In the genomic region with DNA sequence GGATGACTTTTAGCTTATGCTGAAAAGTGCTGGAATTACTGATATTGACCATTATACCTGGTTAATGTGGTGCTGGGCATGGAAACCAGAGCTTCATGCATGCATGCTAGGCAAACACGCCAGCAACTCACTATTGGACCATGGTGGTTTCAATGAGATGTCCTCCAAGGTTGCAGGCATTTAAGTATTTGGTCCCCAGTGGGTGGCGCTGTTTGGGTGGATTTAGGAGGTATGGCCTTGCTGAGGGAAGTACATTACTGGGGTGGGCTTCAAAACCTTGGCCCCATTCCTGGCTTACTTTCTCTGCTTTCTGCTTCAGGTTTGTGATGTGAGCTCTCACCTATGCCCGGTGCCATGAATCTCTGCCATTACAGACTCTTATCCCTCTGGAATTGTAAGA, we compare ENCODE assay signal across 13 mouse cellular contexts. TPM values are rescaled to one million over a fixed set of nuclear protein-coding genes. Genes with fewer than 3 reads are reported as not detected.
A peak's percentile ranks its signal among the peaks of the same experiment; 100 is the strongest.
DNase-seq lines count a peak whose midpoint lies in the region; TF ChIP-seq lines count a peak whose summit lies in the region.
"Had no signal": no experiment of that assay in that cellular context is flagged by ENCODE, and none has a peak within 500 bp of the region (broad histone marks: within the 10 kb centered on the region; RNA-seq: fewer than 3 reads in every experiment).

No protein-coding gene starts in this region.

- H3K27ac ChIP-seq in thymus, adult 2 months (ENCODE audit: control insufficient read depth, insufficient read depth, low read length): no peak overlapping the region
- H3K27ac ChIP-seq in heart, embryonic 10.5 days: no peak overlapping the region
- H3K27ac ChIP-seq: hindbrain, embryonic 15.5 days; midbrain, embryonic 15.5 days had no signal

- WGBS in thymus, adult 2 months: 90% methylated on average over 3 of the region's 3 CpGs
- 63% methylated on average over 3 of the region's 3 CpGs for WGBS in heart, embryonic 10.5 days

- H3K27me3 ChIP-seq in thymus, adult 2 months (ENCODE audit: control insufficient read depth, insufficient read depth, low read length): no peaks in the 10 kb centered on the region
- H3K27me3 ChIP-seq in heart, embryonic 10.5 days (ENCODE audit: insufficient read depth, poor library complexity, severe bottlenecking): peaks cover 48% of the 10 kb centered on the region
- H3K27me3 ChIP-seq: hindbrain, embryonic 15.5 days; midbrain, embryonic 15.5 days had no signal

- DNase-seq in kidney, adult 9 months: peak; percentile 6
- DNase-seq in kidney, adult 18-20 months: no peak
- peak; percentile 2 for DNase-seq in thymus, adult 2 months
- no peak for DNase-seq in thymus, adult 18-20 months
- DNase-seq in R1 (ENCODE audit: low read depth, low spot score): peak; percentile 18
- no peak for DNase-seq in right cerebral cortex, adult 2 months (ENCODE audit: low spot score in 2 of 2)
- no peak for DNase-seq in heart, embryonic 10.5 days (ENCODE audit: low spot score)
- DNase-seq: cerebellum, adult 2 months; heart, adult 18-20 months; heart, postnatal 10 days; lung, postnatal 36 days had no signal

- no peak for TF ChIP-seq POLR2A in thymus, adult 2 months (IDR thresholded peaks at IDR 0.05; ENCODE audit: control insufficient read depth, extremely low read depth, insufficient read depth, low read length, poor library complexity)

- no peaks in the 10 kb centered on the region for H3K9me3 ChIP-seq in heart, embryonic 10.5 days
- H3K9me3 ChIP-seq: hindbrain, embryonic 15.5 days; midbrain, embryonic 15.5 days had no signal

- H3K4me3 ChIP-seq in thymus, adult 2 months (ENCODE audit: control insufficient read depth, insufficient read depth, low read length): no peak overlapping the region
- no peak overlapping the region for H3K4me3 ChIP-seq in heart, embryonic 10.5 days
- H3K4me3 ChIP-seq: hindbrain, embryonic 15.5 days; midbrain, embryonic 15.5 days had no signal

- no peaks in the 10 kb centered on the region for H3K4me1 ChIP-seq in thymus, adult 2 months (replicated peaks; ENCODE audit: control insufficient read depth, insufficient read depth, low read length)
- no peaks in the 10 kb centered on the region for H3K4me1 ChIP-seq in heart, embryonic 10.5 days
- H3K4me1 ChIP-seq: hindbrain, embryonic 15.5 days had no signal

- no peaks in the 10 kb centered on the region for H3K36me3 ChIP-seq in thymus, adult 2 months (ENCODE audit: control insufficient read depth, insufficient read depth, low read length)
- H3K36me3 ChIP-seq in heart, embryonic 10.5 days: no peaks in the 10 kb centered on the region
- H3K36me3 ChIP-seq: hindbrain, embryonic 15.5 days; midbrain, embryonic 15.5 days had no signal

- TF ChIP-seq CTCF in thymus, adult 2 months (IDR thresholded peaks at IDR 0.05; ENCODE audit: borderline replicate concordance, control insufficient read depth, extremely low read depth, insufficient read depth, low read length, poor library complexity): no peak

RNA-seq across cellular contexts. Expression of gene Hmgb3, which starts 23.1 kb away (rescaled TPM):
- 17.4 and 22.6 TPM in 2 replicates for polyA plus RNA-seq in thymus, adult 2 months (2012; rRNA removed)
- 239 and 351 TPM in 2 replicates for polyA plus RNA-seq in heart, embryonic 10.5 days (2016; fragmentation: Nextera tagmentation; extraction: Ambion mirVana)

RNA-seq across cellular contexts. Expression of gene Cd99l2, which starts 40.0 kb away (rescaled TPM):
- 11.4 and 13.8 TPM in 2 replicates for polyA plus RNA-seq in thymus, adult 2 months (2012; rRNA removed)
- 23.9 and 28.8 TPM in 2 replicates for polyA plus RNA-seq in heart, embryonic 10.5 days (2016; fragmentation: Nextera tagmentation; extraction: Ambion mirVana)

Comparison
In these comparisons a context has a peak if more than half of its experiments do, and no peak if none do; other contexts are left out.
1. DNase-seq: peak in kidney, adult 9 months (single experiment), thymus, adult 2 months (single experiment) and R1 (single experiment); none in kidney, adult 18-20 months (single experiment), thymus, adult 18-20 months (0 of 2), right cerebral cortex, adult 2 months (0 of 2) and heart, embryonic 10.5 days (single experiment).
2. RNA of gene Hmgb3, which starts 23.1 kb away (polyA plus RNA-seq): 239 to 351 TPM in heart, embryonic 10.5 days; 17.4 to 22.6 TPM in thymus, adult 2 months; every median in the first group is over 10 times any median in the second.